Mouse (Mus musculus) liver, embryonic 12.5 days (tissue): ENCODE measurements around the gene Abca1. TPM values are rescaled to one million over a fixed set of nuclear protein-coding genes. Genes with fewer than 3 reads are reported as not detected.

Experiments used
- ATAC-seq: fragments of 200-750 bp; cut with Nextera tagmentation; 2 replicates; pipeline ENCODE4 v1.8.0; 2017; ENCODE audit warnings: moderate number of reproducible peaks, mild to moderate bottlenecking, moderate library complexity
- H3K27ac ChIP-seq: fragments of 300-500 bp; sonication (generic); 2 replicates; pipeline ENCODE4 v1.5.1; 2016; ENCODE audit warnings: mild to moderate bottlenecking
- H3K27me3 ChIP-seq: fragments of 300-500 bp; sonication (generic); replicated peaks from 2 replicates; pipeline ENCODE4 v1.6.1; 2016; ENCODE audit warnings: mild to moderate bottlenecking, moderate library complexity
- H3K36me3 ChIP-seq: fragments of 300-500 bp; sonication (generic); 2 replicates; pipeline ENCODE4 v1.6.1; 2016; ENCODE audit warnings: mild to moderate bottlenecking, moderate library complexity
- H3K4me1 ChIP-seq: fragments of 300-500 bp; sonication (generic); 2 replicates; pipeline ENCODE4 v1.6.1; 2016
- H3K4me2 ChIP-seq: fragments of 300-500 bp; sonication (generic); 2 replicates; pipeline ENCODE4 v1.6.1; 2016; ENCODE audit warnings: mild to moderate bottlenecking, moderate library complexity
- H3K4me3 ChIP-seq: fragments of 300-500 bp; sonication (generic); 2 replicates; pipeline ENCODE4 v1.5.1; 2016; ENCODE audit warnings: mild to moderate bottlenecking, moderate library complexity
- H3K9ac ChIP-seq: fragments of 300-500 bp; sonication (generic); 2 replicates; pipeline ENCODE4 v1.6.1; 2016; ENCODE audit warnings: mild to moderate bottlenecking, moderate library complexity
- H3K9me3 ChIP-seq: fragments of 300-500 bp; sonication (generic); replicated peaks from 2 replicates; pipeline ENCODE4 v1.6.1; 2016; ENCODE audit warnings: mild to moderate bottlenecking, moderate library complexity
- WGBS: fragments of 180-500 bp; shearing (Covaris S2); methylation state at CpG from one replicate; pipeline ENCODE4 v1.1.7; 2016; ENCODE audit not compliant: insufficient replicate concordance; 5-methylcytosine and 5-hydroxymethylcytosine counted together
- polyA plus RNA-seq: library from polyadenylated mRNA; unstranded; fragments of >200 nt; fragmentation: Nextera tagmentation; extraction: Ambion mirVana; gene quantifications from 2 replicates; pipeline ENCODE4 v1.2.1, GENCODE M21; 2016

The Abca1 gene
- polyA plus RNA-seq, 1 experiment from 2014 or later = 10.1 TPM

DNA sequence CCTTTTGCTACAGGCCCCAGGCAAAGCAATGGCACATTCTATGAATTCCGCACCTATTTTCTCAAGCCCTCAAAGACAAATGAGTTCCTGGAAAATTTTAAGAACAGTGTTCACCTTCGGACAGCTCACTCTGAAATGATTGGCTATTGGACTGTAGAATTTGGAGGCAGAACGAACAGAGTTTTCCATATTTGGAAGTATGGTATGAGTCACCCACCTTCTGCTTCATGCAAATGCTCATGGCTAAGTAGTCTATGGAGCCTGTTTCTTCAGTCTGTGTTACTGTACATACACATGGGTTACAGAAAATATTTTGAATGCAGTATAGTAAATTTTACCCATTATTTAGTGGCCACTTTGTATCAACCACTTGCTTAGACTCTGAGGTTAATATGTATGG is 144.7 kb downstream of the Abca1 start:
- Histone ChIP-seq H3K27ac (no peak overlapping the region), H3K9ac (no peak overlapping the region), H3K36me3 (peaks cover 47% of the 10 kb centered on the region), H3K9me3 (peaks cover 8% of the 10 kb centered on the region; the same call in 1 of the 2 replicates), H3K27me3 (no peaks in the 10 kb centered on the region), H3K4me1 (peaks cover 13% of the 10 kb centered on the region), H3K4me2 (no peak overlapping the region), H3K4me3 (no peak overlapping the region)
- 81% methylated on average over 3 of the region's 3 CpGs for WGBS
- no peak for ATAC-seq

DNA sequence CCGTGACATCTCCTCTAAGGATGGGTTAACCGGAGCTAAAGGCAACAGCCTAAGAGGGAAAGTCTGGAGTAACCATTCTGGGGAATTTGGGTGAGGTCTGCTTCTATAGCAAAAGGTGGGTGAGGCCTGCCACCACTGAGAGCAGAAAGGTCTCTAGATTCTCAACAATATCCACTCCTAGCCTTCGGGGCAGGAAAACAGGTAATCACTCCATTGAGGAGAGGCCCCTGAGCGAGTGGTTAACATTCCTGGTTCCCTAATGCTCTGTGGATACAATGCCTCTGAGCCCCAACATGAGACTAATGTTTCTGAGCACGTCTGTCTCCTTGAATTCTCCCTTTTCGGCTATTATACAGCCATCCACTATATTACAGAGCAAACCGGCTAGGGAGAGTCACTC is 145.3 kb downstream of the Abca1 start:
- Histone ChIP-seq H3K9me3 (peaks cover 8% of the 10 kb centered on the region; the same call in 1 of the 2 replicates), H3K36me3 (peaks cover 41% of the 10 kb centered on the region), H3K27ac (no peak overlapping the region), H3K4me3 (no peak overlapping the region), H3K4me2 (no peak overlapping the region), H3K9ac (no peak overlapping the region), H3K4me1 (peaks cover 13% of the 10 kb centered on the region), H3K27me3 (no peaks in the 10 kb centered on the region)
- 78% methylated on average over 7 of the region's 7 CpGs for WGBS
- ATAC-seq = no peak

- Histone ChIP-seq H3K4me1 (peaks cover 13% of the 10 kb centered on the region), H3K4me2 (peak within 1 kb of the TSS; percentile 78), H3K36me3 (peaks cover 24% of the 10 kb centered on the region), H3K4me3 (peak within 1 kb of the TSS; percentile 75), H3K9ac (peak within 1 kb of the TSS; percentile 70), H3K27ac (peak within 1 kb of the TSS; percentile 80), H3K9me3 (peaks cover 6% of the 10 kb centered on the region; the same call in 1 of the 2 replicates), H3K27me3 (no peaks in the 10 kb centered on the region)
- under 1% methylated on average over 63 of the region's 63 CpGs for WGBS
- peak; percentile 95 for ATAC-seq
Measured at GRCm38 (mm10) chr4:53011732-53012361, 147.8 kb downstream of the Abca1 start, which contains the start of gene Nipsnap3b. Nipsnap3b (plus strand) TSS chr4:53011880.

GRCm38 (mm10) chr4:53009871-53010270 is 149.8 kb downstream of the Abca1 start:
- Histone ChIP-seq H3K36me3 (peaks cover 7% of the 10 kb centered on the region; the same call in 1 of the 2 replicates), H3K9me3 (no peaks in the 10 kb centered on the region), H3K4me2 (no peak overlapping the region), H3K27ac (no peak overlapping the region), H3K9ac (no peak overlapping the region), H3K27me3 (no peaks in the 10 kb centered on the region), H3K4me1 (peaks cover 13% of the 10 kb centered on the region), H3K4me3 (no peak overlapping the region)
- WGBS = 72% methylated on average over 4 of the region's 4 CpGs
- ATAC-seq = no peak

- H3K9me3 ChIP-seq = no peaks in the 10 kb centered on the region
- 72% methylated on average over 4 of the region's 4 CpGs for WGBS
- ATAC-seq = no peak
Measured at GRCm38 (mm10) chr4:53009183-53009582, 150.5 kb downstream of the Abca1 start.

GRCm38 (mm10) chr4:53000154-53000553 is 159.5 kb downstream of the Abca1 start:
- no peaks in the 10 kb centered on the region for H3K27me3 ChIP-seq
- ATAC-seq = no peak
- no peak overlapping the region for H3K9ac ChIP-seq
- H3K4me3 ChIP-seq = no peak overlapping the region
- WGBS = 28% methylated on average over 8 of the region's 8 CpGs
- H3K9me3 ChIP-seq = no peaks in the 10 kb centered on the region
- H3K4me2 ChIP-seq = no peak overlapping the region
- H3K36me3 ChIP-seq = no peaks in the 10 kb centered on the region
- H3K27ac ChIP-seq = no peak overlapping the region
- no peaks in the 10 kb centered on the region for H3K4me1 ChIP-seq

More at GRCm38 (mm10) chr4:53009183-53009582, 150.5 kb downstream of the Abca1 start:
- Histone ChIP-seq H3K4me2 (no peak overlapping the region), H3K27me3 (no peaks in the 10 kb centered on the region), H3K9ac (no peak overlapping the region), H3K4me3 (no peak overlapping the region), H3K36me3 (peaks cover 1% of the 10 kb centered on the region; the same call in 1 of the 2 replicates), H3K27ac (no peak overlapping the region), H3K4me1 (peaks cover 13% of the 10 kb centered on the region)

DNA sequence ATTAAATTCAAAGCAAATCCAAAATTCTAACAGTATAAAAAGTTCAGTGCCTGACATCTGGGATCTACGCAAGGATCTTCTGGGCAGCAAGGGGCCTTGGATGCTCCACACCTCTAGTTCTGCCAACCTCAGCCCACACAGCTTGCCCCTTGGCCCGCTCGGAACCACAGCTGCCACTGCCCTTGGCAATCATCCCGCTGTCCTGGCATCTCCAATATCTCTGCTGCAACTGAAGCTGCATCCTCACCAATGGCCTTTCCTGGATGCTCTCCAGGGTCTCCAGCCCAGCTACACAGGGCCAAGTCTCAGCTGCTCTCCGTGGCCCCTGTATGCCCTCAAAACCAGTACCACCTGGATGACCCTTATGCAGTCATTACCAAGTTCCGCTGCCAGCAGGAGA is 160.2 kb downstream of the Abca1 start:
- Histone ChIP-seq H3K9ac (no peak overlapping the region), H3K36me3 (no peaks in the 10 kb centered on the region), H3K4me2 (no peak overlapping the region), H3K27me3 (no peaks in the 10 kb centered on the region), H3K4me1 (no peaks in the 10 kb centered on the region), H3K9me3 (no peaks in the 10 kb centered on the region), H3K27ac (no peak overlapping the region), H3K4me3 (no peak overlapping the region)
- ATAC-seq = no peak
- WGBS = 79% methylated on average over 6 of the region's 6 CpGs

DNA sequence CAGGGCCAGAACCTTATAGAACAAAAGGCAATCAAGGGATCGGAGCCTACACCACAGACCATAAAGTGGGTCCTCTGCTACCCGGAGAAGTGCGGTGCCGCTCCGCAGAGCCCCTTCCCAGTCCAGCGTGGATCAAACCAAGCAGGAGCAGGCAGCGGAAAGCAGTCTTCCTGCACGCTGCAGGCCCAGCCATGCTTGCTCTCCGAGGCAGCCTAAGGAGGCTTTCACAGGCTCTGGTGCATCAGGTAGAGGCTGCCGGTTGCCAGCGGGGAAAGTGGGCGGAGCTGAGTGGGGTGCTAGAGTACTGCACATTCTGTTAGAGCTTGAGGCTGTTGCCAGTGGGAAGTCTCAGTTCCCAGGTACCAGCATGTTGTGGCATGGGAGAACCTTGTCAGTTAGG is 170.4 kb downstream of the Abca1 start, which contains the start of gene Nipsnap3a:
TSS of gene Nipsnap3a (plus strand) at position 25 of the 400 bp plus-strand sequence.
- H3K27me3 ChIP-seq = no peaks in the 10 kb centered on the region
- H3K4me3 ChIP-seq = no peak within 1 kb of the TSS
- no peak within 1 kb of the TSS for H3K9ac ChIP-seq
- no peaks in the 10 kb centered on the region for H3K4me1 ChIP-seq
- H3K27ac ChIP-seq = no peak within 1 kb of the TSS
- H3K4me2 ChIP-seq = peak within 1 kb of the TSS; percentile 37; the same call in 1 of the 2 replicates
- 22% methylated on average over 12 of the region's 12 CpGs for WGBS
- no peaks in the 10 kb centered on the region for H3K36me3 ChIP-seq
- ATAC-seq = no peak
- H3K9me3 ChIP-seq = no peaks in the 10 kb centered on the region

GRCm38 (mm10) chr4:52986266-52986665 is 173.4 kb downstream of the Abca1 start:
- no peaks in the 10 kb centered on the region for H3K9me3 ChIP-seq
- H3K4me1 ChIP-seq = no peaks in the 10 kb centered on the region
- H3K36me3 ChIP-seq = no peaks in the 10 kb centered on the region
- WGBS = 73% methylated on average over 2 of the region's 2 CpGs
- ATAC-seq = no peak
- no peaks in the 10 kb centered on the region for H3K27me3 ChIP-seq
- H3K27ac ChIP-seq = no peak overlapping the region
- H3K9ac ChIP-seq = no peak overlapping the region
- H3K4me3 ChIP-seq = no peak overlapping the region
- H3K4me2 ChIP-seq = no peak overlapping the region

GRCm38 (mm10) chr4:52985216-52985615 is 174.5 kb downstream of the Abca1 start:
- no peak for ATAC-seq
- 53% methylated on average over 2 of the region's 2 CpGs for WGBS
- no peak overlapping the region for H3K9ac ChIP-seq

More at GRCm38 (mm10) chr4:52985216-52985615, 174.5 kb downstream of the Abca1 start:
- Histone ChIP-seq H3K4me2 (no peak overlapping the region), H3K27me3 (no peaks in the 10 kb centered on the region), H3K4me1 (no peaks in the 10 kb centered on the region), H3K9me3 (no peaks in the 10 kb centered on the region), H3K4me3 (no peak overlapping the region), H3K36me3 (no peaks in the 10 kb centered on the region), H3K27ac (no peak overlapping the region)
